Mouse (Mus musculus) G1E (cell line): ENCODE data around the gene Otop1. TPM values are rescaled to one million over a fixed set of nuclear protein-coding genes. Genes with fewer than 3 reads are reported as not detected.

ENCODE experiments used
- ATAC-seq: 2 replicates; pipeline ENCODE4 v1.8.0; 2016; ENCODE audit warnings: mild to moderate bottlenecking; ENCODE audit not compliant: insufficient number of reproducible peaks, poor library complexity, low FRiP score, severe bottlenecking; ENCODE audit errors: extremely low read depth
- DNase-seq: peaks from one replicate; pipeline ENCODE4 v3.0.0; 2012; ENCODE audit warnings: low spot score
- H3K27me3 ChIP-seq: 2 replicates; pipeline ENCODE4 v1.6.1; 2012; ENCODE audit warnings: mild to moderate bottlenecking, low read length, inconsistent platforms; ENCODE audit not compliant: insufficient read depth
- H3K36me3 ChIP-seq: replicated peaks from 2 replicates; pipeline ENCODE3; 2012; ENCODE audit warnings: mild to moderate bottlenecking, inconsistent platforms
- H3K4me1 ChIP-seq: 2 replicates; pipeline ENCODE4 v1.6.1; 2012; ENCODE audit warnings: low read depth, low read length, inconsistent platforms, mixed read lengths; ENCODE audit not compliant: insufficient read depth
- H3K4me3 ChIP-seq: 2 replicates; pipeline ENCODE4 v1.5.1; 2012; ENCODE audit warnings: low read depth, mild to moderate bottlenecking, inconsistent platforms, low read length, moderate library complexity, mixed read lengths
- H3K9me3 ChIP-seq: replicated peaks from 2 replicates; pipeline ENCODE4 v1.6.1; 2012; ENCODE audit warnings: inconsistent platforms
- CTCF ChIP-seq: IDR thresholded peaks from 2 replicates; pipeline ENCODE4 v1.5.1; 2012; ENCODE audit warnings: low read depth, low read length, inconsistent platforms, mixed read lengths
- GATA1 ChIP-seq: IDR thresholded peaks from 2 replicates; pipeline ENCODE4 v1.6.1; 2012; ENCODE audit warnings: borderline replicate concordance, low read length, inconsistent platforms, mixed read lengths
- GATA2 ChIP-seq: IDR thresholded peaks from 2 replicates; pipeline ENCODE4 v1.6.1; 2012; ENCODE audit warnings: low read depth, low read length, inconsistent platforms, borderline replicate concordance
- POLR2AphosphoS5 ChIP-seq: IDR thresholded peaks from 2 replicates; pipeline ENCODE4 v1.6.1; 2012; ENCODE audit warnings: low read depth, low read length, inconsistent platforms; ENCODE audit not compliant: insufficient replicate concordance
- TAL1 ChIP-seq: conservative IDR thresholded peaks from 2 replicates; pipeline ENCODE4 v1.6.1; 2012; ENCODE audit warnings: low read depth, low read length, inconsistent platforms, mixed read lengths
- polyA plus RNA-seq: library from polyadenylated mRNA; stranded (reverse); fragments of >175 nt; gene quantifications from 2 replicates; pipeline ENCODE4 v1.2.3, GENCODE M21; 2012
- total RNA-seq, 2 experiments: library from RNA; stranded (forward) in 1 of 2; stranded (reverse) in 1 of 2; fragments of 200-1000 nt in 1 of 2; fragments of >200 nt in 1 of 2; fragmentation: Nextera tagmentation in 1 of 2; gene quantifications; 2 replicates each; pipeline ENCODE4 v1.2.3; 2014 to 2017

Otop1 gene
- total RNA-seq (2014; fragmentation: Nextera tagmentation) (not detected in 2 replicates), total RNA-seq (2017) (0.05 and 0.12 TPM in 2 replicates), polyA plus RNA-seq (not detected in 2 replicates)

GRCm38 (mm10) chr5:38275771-38276170 lies at the start of gene Otop1:
Gene Otop1, plus strand, starts transcription at chr5:38275972.
- TF ChIP-seq POLR2AphosphoS5: no peak
- no peak for TF ChIP-seq GATA1
- no peak for TF ChIP-seq GATA2
- TF ChIP-seq CTCF: no peak
- TF ChIP-seq TAL1: no peak
- H3K9me3 ChIP-seq: no peaks in the 10 kb centered on the region
- no peak within 1 kb of the TSS for H3K4me3 ChIP-seq
- H3K4me1 ChIP-seq: peaks cover 3% of the 10 kb centered on the region; the same call in 1 of the 2 replicates
- peaks cover 16% of the 10 kb centered on the region for H3K36me3 ChIP-seq
- no peak for ATAC-seq
- H3K27me3 ChIP-seq: peaks cover 26% of the 10 kb centered on the region
- DNase-seq: no peak

- ATAC-seq: peak; percentile 38; the same call in 1 of the 2 replicates
- peak; percentile 31 for DNase-seq
Measured at GRCm38 (mm10) chr5:38235422-38235821, 40.4 kb upstream of the Otop1 start.

DNA sequence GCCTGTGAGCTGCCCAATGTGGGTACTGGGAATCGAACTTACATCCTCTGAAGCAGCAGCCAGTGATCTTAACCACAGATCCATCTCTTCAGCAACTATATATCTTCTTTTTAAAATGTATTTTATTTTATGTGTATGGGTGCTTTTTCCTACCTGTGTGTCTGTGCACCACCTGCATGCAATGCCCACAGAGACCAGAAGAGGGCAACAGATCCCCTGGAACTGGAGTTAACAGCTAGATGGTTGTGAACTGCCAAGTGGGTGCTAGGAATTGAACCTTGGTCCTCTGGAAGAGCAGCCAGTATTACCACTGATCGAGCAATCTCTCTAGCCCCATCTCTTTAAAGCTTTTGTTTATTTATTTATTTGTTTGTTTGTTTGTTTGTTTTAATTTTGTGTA lies 39.1 kb upstream of the Otop1 start:
- ATAC-seq: no peak
- Histone ChIP-seq H3K27me3 (peaks cover 12% of the 10 kb centered on the region), H3K4me1 (no peaks in the 10 kb centered on the region), H3K9me3 (no peaks in the 10 kb centered on the region), H3K4me3 (no peak overlapping the region), H3K36me3 (peaks cover 46% of the 10 kb centered on the region)
- no peak for DNase-seq
- TF ChIP-seq GATA1: no peak
- no peak for TF ChIP-seq POLR2AphosphoS5
- TF ChIP-seq CTCF: no peak
- no peak for TF ChIP-seq TAL1
- TF ChIP-seq GATA2: no peak

More at GRCm38 (mm10) chr5:38235422-38235821, 40.4 kb upstream of the Otop1 start:
- no peaks in the 10 kb centered on the region for H3K4me1 ChIP-seq
- no peak for TF ChIP-seq TAL1
- TF ChIP-seq CTCF: peak; percentile 57
- H3K27me3 ChIP-seq: peaks cover 6% of the 10 kb centered on the region; the same call in 1 of the 2 replicates
- H3K36me3 ChIP-seq: peaks cover 58% of the 10 kb centered on the region
- no peaks in the 10 kb centered on the region for H3K9me3 ChIP-seq
- no peak overlapping the region for H3K4me3 ChIP-seq

GRCm38 (mm10) chr5:38240727-38241472 lies 34.9 kb upstream of the Otop1 start:
- ATAC-seq (no peak), DNase-seq (no peak)
- H3K9me3 ChIP-seq: no peaks in the 10 kb centered on the region
- H3K27me3 ChIP-seq: peaks cover 17% of the 10 kb centered on the region
- H3K4me3 ChIP-seq: no peak overlapping the region
- no peaks in the 10 kb centered on the region for H3K4me1 ChIP-seq
- TF ChIP-seq GATA1 (no peak), POLR2AphosphoS5 (no peak), GATA2 (no peak), CTCF (no peak), TAL1 (no peak)
- peaks cover 6% of the 10 kb centered on the region for H3K36me3 ChIP-seq

DNA sequence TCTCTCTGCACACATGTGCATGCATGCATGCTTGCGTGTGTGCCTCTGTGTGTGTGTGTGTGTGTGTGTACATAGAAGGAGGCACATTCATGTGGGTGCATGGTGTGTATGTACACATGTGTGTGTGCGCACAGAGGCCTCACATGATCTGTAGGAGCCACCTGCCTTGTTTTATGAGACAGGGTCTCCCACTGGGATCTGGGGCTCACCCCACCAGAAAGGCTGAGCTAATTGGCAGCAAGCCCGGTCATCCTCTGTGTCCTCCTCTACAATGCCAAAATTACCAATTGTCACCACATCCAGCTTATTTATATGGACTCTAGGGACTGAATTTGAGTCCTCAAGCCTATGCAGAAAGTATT lies 34.3 kb upstream of the Otop1 start:
- H3K9me3 ChIP-seq: no peaks in the 10 kb centered on the region
- no peak for ATAC-seq
- H3K27me3 ChIP-seq: peaks cover 17% of the 10 kb centered on the region

DNA sequence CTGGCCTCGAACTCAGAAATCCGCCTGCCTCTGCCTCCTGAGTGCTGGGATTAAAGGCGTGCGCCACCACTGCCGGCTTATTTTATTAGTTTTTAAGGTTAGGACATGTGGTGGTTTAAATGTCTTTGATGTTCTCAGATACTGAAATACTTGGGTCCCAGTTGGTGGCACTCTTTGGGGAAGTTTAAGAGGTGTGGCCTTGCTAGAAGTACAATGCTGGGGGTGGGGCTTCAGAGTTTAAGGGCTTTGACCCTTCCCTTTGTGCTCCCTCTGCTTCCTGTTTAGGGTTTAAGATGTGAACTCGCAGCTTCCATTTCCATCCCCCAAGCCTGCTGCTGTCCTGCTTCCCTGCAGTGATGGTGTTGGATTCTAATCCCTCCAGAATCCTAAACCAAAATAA lies 33.8 kb upstream of the Otop1 start:
- Histone ChIP-seq H3K4me3 (no peak overlapping the region), H3K36me3 (no peaks in the 10 kb centered on the region), H3K9me3 (no peaks in the 10 kb centered on the region), H3K27me3 (peaks cover 17% of the 10 kb centered on the region), H3K4me1 (no peaks in the 10 kb centered on the region)
- no peak for DNase-seq
- TF ChIP-seq POLR2AphosphoS5: no peak
- ATAC-seq: no peak

More for the DNA sequence above, 34.3 kb upstream of the Otop1 start:
- peaks cover under 1% of the 10 kb centered on the region for H3K36me3 ChIP-seq
- H3K4me3 ChIP-seq: no peak overlapping the region
- no peak for DNase-seq
- no peak for TF ChIP-seq GATA2
- no peak for TF ChIP-seq POLR2AphosphoS5
- TF ChIP-seq CTCF: no peak
- TF ChIP-seq GATA1: no peak
- TF ChIP-seq TAL1: no peak
- H3K4me1 ChIP-seq: no peaks in the 10 kb centered on the region
